Mouse (Mus musculus) duodenum, adult 2 months (tissue): ENCODE results near the gene Vmn1r20. TPM values are rescaled to one million over a fixed set of nuclear protein-coding genes. Genes with fewer than 3 reads are reported as not detected.

Experiments used
- polyA plus RNA-seq: library from polyadenylated mRNA; depleted of rRNA; stranded (reverse); fragments of >200 nt; gene quantifications from 2 replicates; pipeline ENCODE4 v1.2.3, GENCODE M21; 2012; ENCODE audit warnings: low replicate concordance; rRNA removed

Gene Vmn1r20
- polyA plus RNA-seq: not detected in 2 replicates

GRCm38 (mm10) chr6:57428630-57429029 lies at the start of gene Vmn1r20:
Gene Vmn1r20, plus strand, starts transcription at chr6:57428930.

GRCm38 (mm10) chr6:57395683-57396082 lies 33.0 kb upstream of the Vmn1r20 start, which contains the start of gene Vmn1r18:
Gene Vmn1r18, minus strand, starts transcription at chr6:57395783.

GRCm38 (mm10) chr6:57403480-57403879 lies 25.2 kb upstream of the Vmn1r20 start, which contains the start of gene Vmn1r19:
Gene Vmn1r19, plus strand, starts transcription at chr6:57403780.

Other genes with a start within 250 kb of the Vmn1r20 start
- gene Vmn1r13, start 225.6 kb upstream of the Vmn1r20 start, polyA plus RNA-seq: not detected in 2 replicates
- gene Vmn1r14, start 197.2 kb upstream of the Vmn1r20 start, polyA plus RNA-seq: not detected in 2 replicates
- not detected in 2 replicates for gene Vmn1r15, start 171.0 kb upstream of the Vmn1r20 start, polyA plus RNA-seq
- not detected in 2 replicates for gene Vmn1r16, start 99.4 kb upstream of the Vmn1r20 start, polyA plus RNA-seq
- not detected in 2 replicates for gene Vmn1r17, start 65.2 kb upstream of the Vmn1r20 start, polyA plus RNA-seq
- not detected in 2 replicates for gene Vmn1r18, start 33.1 kb upstream of the Vmn1r20 start, polyA plus RNA-seq
- not detected in 2 replicates for gene Vmn1r19, start 25.1 kb upstream of the Vmn1r20 start, polyA plus RNA-seq
- 0.09 and 0.19 TPM in 2 replicates for gene Ppm1k, start 106.5 kb downstream of the Vmn1r20 start, polyA plus RNA-seq
- gene Herc6, start 152.1 kb downstream of the Vmn1r20 start, polyA plus RNA-seq: 2.4 and 14.4 TPM in 2 replicates